Mouse (Mus musculus) forebrain, embryonic 12.5 days (tissue): ENCODE data around the gene Tcte1. TPM values are rescaled to one million over a fixed set of nuclear protein-coding genes. Genes with fewer than 3 reads are reported as not detected.

Source experiments
- polyA plus RNA-seq: library from polyadenylated mRNA; unstranded; fragments of >200 nt; fragmentation: Nextera tagmentation; extraction: Ambion mirVana; gene quantifications from 2 replicates; pipeline ENCODE4 v1.2.1, GENCODE M21; 2016

The Tcte1 gene
- polyA plus RNA-seq, 1 experiment from 2014 or later = 2.4 TPM

Other genes with a start within 250 kb of the Tcte1 start
- gene Cdc5l, start 89.7 kb upstream of the Tcte1 start, polyA plus RNA-seq = 79.9 and 82.6 TPM in 2 replicates
- 1.1 and 1.8 TPM in 2 replicates for gene Spats1, start 48.0 kb upstream of the Tcte1 start, polyA plus RNA-seq
- 22.8 and 26.5 TPM in 2 replicates for gene Aars2, start 16.6 kb upstream of the Tcte1 start, polyA plus RNA-seq
- gene Tmem151b, start 26.2 kb downstream of the Tcte1 start, polyA plus RNA-seq = 8.5 and 13.4 TPM in 2 replicates
- 5.5 and 5.7 TPM in 2 replicates for gene Nfkbie, start 32.3 kb downstream of the Tcte1 start, polyA plus RNA-seq
- gene Slc35b2, start 40.4 kb downstream of the Tcte1 start, polyA plus RNA-seq = 91.0 and 91.7 TPM in 2 replicates
- 1,580 and 1,603 TPM in 2 replicates for gene Hsp90ab1, start 49.8 kb downstream of the Tcte1 start, polyA plus RNA-seq
- 50.2 and 52.0 TPM in 2 replicates for gene Slc29a1, start 76.2 kb downstream of the Tcte1 start, polyA plus RNA-seq
- 0.24 TPM in 1 of 2 replicates, not detected in the other for gene Mymx, start 78.7 kb downstream of the Tcte1 start, polyA plus RNA-seq
- 0.76 and 1.1 TPM in 2 replicates for gene Capn11, start 135.9 kb downstream of the Tcte1 start, polyA plus RNA-seq
- gene Mrpl14, start 162.9 kb downstream of the Tcte1 start, polyA plus RNA-seq = 98.8 and 112 TPM in 2 replicates
- gene Tmem63b, start 163.5 kb downstream of the Tcte1 start, polyA plus RNA-seq = 85.7 and 89.3 TPM in 2 replicates
- gene 1600014C23Rik, start 210.4 kb downstream of the Tcte1 start, polyA plus RNA-seq = 0.83 TPM in 1 of 2 replicates, not detected in the other